Mouse (Mus musculus) left cerebral cortex, postnatal 36 days (tissue): Measurements from ENCODE around the gene Lrrc29. TPM values are rescaled to one million over a fixed set of nuclear protein-coding genes. Genes with fewer than 3 reads are reported as not detected.

Source experiments
- DNase-seq, 2 experiments: peaks; one replicate each; pipeline ENCODE4 v3.0.0; 2021 to 2022; ENCODE audit warnings: low spot score in 2 of 2, mixed read lengths in 1 of 2
- intact Hi-C: fragments of 180-260 bp; cut with DNase I; formaldehyde crosslinking; loops from one replicate; pipeline ENCODE4 v1.15.1; 2025
- total RNA-seq, 2 experiments: library from RNA; stranded (reverse); gene quantifications; 2 replicates each; pipeline ENCODE4 v1.2.3; 2021

Lrrc29 gene
- 1 to 10 TPM; 3.7 to 7.3 TPM for total RNA-seq

DNA sequence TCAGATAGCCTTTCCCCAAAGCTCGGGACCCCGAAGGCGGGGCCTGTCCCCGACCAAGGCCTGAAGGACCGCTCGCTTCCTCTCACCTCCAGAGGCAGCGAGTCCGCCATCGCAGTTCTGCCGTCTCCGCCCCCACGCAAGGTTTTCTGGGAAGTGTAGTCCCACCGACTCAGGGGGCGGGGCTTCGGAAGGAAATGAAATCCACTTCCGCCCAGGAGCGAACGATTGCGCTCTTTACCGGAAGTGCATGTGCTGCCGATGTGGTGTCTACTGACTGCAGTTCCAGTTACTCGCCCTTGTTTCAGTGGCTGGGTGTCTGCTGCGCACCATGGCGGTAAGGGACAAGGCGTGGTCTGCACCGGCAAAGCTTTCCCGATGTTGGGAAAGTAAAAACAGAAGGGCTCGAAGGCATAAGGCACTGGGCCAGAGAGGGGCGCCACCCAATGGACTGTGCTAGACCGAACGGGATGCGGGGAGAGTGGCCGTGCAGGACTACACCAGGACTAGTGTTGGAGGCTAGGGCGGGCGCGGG lies at the start of gene Lrrc29, which contains the start of gene Tmem208:
Gene Lrrc29 (minus strand): TSS at position 138 of the 532 bp plus-strand sequence.
Gene Tmem208 (plus strand): TSS at position 214 of the 532 bp plus-strand sequence.
- intact Hi-C loops: no loop called here

DNA sequence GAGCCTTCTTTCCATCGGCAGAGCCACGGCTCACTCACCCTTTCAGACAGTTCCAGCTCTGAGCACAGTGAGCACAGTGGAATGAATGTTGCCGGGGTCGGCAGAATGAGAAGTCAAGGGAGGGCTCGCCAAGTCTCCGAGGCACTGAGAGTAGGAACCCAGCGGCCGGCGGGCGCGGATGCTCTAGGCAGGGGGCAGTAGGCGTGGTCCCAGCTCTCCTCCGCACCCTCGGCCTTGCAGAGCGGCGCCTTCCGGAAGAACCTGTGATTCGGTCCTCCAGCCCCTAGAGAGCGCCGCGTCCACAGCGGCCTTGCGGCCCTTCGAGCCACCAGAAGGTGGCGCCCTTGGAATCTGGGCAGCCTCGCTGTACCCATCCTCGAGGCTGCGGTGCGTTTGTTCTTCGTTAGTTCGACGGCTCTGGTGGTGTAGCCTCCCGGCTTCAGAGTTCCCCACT lies 48.5 kb upstream of the Lrrc29 start:
- intact Hi-C loops: no loop called here
- no peak for DNase-seq

More for the DNA sequence above, at the start of gene Lrrc29, which contains the start of gene Tmem208:
- peak; percentile 95 to 96 for DNase-seq

DNA sequence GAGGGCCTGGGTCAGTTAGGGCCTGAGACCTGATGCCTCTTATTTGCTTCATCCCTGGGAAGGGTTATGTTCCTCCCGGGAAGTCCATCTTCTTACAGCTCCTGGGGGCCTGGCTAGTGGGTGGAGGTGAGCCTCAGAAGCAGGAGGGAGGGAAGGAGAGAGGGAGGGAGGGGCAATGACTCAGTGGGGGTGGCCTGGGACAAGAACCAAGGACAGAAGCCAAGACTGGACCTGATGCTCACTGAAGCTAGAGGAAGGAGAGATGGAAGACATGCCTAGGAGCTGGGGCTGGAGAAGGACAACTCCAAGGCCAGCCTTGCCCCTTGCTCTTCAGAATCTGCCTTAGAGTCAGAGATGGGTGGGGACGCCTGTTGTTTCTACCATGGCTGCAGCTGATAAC lies 47.0 kb upstream of the Lrrc29 start, which contains the start of gene Plekhg4:
Gene Plekhg4 (plus strand): TSS at position 243 of the 400 bp plus-strand sequence.
- DNase-seq: no peak
- intact Hi-C loops: no loop called here

DNA sequence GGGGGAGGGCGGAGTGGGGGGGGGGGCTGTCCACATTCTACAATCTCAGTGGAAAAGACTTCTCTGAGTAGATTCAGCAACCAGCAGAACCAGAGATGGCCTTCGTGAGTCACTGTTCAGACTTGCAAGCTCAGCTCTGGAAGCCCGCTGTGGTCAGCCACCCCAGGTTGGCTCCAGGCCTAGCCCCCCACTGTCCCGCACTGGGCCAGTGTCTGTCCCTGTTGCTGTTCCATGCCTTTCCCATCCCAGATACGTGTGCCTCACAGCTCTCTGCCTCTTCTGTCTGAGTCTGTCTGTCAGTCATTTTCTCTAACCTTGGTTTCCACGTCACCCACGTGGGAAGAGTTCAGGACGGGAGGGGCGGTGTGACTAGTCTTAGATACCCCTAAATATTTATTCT lies 46.4 kb upstream of the Lrrc29 start:
- no peak for DNase-seq
- intact Hi-C loops: no loop called here

DNA sequence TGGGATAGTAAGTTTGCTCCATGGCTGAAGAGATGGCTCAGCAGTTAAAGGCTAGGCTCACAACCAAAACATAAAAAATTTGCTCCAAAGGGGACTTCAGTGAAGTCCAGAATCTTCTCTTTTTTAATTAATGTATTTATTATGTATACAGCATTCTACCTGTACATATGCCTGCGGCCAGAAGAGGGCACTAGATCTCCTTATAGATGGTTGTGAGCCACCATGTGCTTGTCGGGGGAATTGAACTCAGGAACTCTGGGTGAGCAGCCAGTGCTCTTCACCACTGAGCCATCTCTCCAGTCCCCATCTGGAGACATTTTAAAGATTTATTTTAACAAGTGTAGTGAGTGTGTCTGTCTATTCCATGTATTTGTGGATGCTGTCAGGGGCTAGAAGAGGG lies 41.0 kb upstream of the Lrrc29 start:
- intact Hi-C loops: no loop called here
- DNase-seq: no peak

DNA sequence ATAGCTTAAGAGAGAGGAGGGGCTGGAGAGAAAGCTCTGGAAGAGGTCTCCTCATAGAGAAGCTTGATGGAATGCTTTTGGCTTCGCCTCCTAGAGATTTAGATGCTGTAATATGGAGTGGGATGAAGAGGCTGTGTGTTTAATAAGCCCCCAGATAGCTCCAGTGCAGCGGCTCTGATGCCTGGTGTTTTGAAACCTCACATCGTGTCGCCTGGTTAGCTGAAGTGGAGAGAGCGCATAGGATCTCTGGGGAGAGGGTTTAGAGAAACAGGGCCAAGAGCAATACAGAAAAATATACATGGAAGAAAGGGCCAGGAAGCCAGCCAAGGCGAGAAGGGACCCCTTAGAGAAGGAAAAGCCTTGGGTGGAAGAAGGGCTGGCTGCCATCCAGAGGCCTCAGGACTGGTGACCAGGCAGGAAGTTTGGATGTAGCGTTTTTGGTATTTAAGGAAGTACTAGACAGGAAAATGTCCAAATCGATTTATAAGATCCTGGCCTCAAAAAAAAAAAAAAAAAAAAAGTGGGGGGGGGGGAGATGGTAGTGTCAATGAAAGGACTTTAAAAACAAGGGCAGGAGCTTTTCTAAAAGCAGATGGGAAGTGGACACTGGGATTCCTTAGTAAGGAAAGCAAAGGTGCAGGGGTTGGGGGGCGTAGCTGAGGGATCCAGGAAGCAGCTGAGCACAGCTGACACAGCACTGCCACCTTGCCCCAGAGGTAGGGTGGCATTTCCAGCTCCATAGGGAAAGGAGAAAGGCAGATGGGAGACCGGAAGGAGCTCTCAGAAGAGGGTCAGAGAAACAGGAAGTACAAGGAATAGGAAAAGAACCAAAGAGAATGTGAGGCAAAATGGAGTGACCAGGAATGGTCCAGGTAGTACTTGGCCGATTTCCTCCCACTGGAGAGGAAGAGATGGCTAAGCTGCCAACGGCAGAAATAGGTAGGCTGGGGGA lies 35.9 kb upstream of the Lrrc29 start:
- intact Hi-C loops: loop anchor here (5.0 kb wide), 2 partner anchors 35 to 110 kb away; partner anchors contain the start of gene Tppp3
- DNase-seq: no peak

DNA sequence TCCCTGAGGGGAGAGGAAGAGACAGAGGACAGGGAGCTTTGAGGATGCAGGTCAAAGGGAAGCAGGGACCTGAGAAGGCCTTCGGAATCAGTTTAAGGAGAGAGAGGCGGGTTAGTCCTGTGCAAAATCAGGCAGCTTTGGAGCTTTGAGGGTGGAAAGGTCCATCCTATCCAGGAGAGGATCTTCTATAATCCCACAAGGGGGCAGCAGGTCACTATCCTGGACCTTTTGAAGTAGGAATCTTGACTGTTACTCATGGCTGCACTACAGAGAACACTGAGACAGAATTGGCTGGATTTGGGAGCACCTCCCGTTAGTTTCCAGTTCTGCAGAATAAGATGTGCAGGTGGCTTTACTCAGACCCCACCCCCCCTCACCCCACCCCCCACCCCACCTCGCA lies 33.6 kb upstream of the Lrrc29 start:
- intact Hi-C loops: loop anchor here (5.0 kb wide), 2 partner anchors 38 to 113 kb away; partner anchors contain the start of gene Tppp3
- DNase-seq: no peak

DNA sequence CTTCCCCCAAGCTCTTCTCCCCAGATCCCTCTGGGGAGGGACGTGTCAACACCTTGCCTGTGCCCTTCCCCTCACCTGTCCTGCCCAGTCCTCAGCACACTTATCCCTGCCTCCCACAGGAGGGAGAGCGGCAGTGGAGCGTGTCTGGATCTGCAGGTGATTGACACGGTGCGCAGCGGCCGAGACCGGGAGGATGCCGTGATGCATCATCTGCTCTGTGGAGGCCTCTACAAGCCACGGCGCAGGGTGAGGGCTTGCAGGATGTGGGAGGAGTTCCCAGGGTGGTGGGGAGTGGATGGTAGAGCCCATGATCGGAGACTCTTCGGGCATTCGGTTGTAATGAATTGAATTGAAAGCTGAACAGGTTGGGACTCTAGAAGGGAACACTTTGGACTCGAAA lies 33.1 kb upstream of the Lrrc29 start:
- no peak for DNase-seq
- intact Hi-C loops: no loop called here

DNA sequence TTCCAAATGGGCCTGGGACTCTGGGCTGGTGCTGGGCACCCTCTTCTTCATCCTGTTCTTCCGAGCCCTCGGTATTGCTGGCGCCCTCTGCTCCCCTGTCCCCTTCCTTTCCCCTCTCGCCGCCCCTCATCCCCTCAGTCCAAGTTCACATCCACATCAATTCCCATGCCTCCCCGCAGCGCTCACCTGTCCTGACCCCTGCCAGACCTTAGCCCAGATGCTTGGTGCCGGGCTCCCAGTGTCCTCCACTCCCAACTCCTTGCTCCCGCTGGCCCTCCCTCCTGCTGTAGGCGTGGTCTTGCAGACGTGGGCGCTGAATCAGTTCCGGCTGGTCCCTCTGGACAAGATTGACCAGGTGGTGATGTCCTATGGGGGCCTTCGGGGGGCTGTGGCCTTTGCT lies 30.6 kb upstream of the Lrrc29 start:
- DNase-seq: no peak
- intact Hi-C loops: no loop called here

DNA sequence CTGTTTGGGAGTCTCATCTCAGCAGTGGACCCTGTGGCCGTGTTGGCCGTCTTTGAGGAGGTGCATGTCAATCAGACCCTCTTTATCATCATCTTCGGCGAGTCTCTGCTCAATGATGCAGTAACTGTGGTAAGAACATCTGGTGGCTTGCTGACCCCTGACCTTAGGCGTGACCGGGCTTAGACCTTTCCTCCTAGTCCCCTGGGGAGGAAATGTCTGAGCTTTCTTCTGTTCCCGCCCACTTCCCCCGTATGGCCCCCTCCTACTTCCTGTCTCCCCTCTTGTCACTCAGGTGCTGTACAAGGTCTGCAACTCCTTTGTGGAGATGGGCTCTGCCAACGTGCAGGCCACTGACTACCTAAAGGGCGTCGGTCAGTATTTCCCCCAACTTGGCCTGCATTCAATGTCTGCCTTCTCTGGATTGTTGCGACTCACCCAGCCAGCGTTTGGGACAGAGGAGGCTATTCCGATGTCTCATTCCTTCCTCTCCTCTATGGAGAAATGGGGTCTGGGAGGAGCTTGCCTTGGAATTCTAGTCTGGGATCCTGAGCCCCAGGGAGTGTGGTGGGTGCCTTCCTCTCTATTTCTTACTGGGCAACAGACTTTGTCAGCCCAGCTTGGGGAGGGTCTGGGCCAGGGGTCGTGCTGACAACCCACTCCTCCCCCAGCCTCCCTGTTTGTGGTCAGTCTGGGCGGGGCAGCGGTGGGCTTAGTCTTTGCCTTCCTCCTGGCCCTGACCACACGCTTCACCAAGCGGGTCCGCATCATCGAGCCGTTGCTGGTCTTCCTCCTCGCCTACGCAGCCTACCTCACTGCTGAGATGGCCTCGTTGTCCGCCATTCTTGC lies 29.3 kb upstream of the Lrrc29 start:
- no peak for DNase-seq
- intact Hi-C loops: no loop called here

DNA sequence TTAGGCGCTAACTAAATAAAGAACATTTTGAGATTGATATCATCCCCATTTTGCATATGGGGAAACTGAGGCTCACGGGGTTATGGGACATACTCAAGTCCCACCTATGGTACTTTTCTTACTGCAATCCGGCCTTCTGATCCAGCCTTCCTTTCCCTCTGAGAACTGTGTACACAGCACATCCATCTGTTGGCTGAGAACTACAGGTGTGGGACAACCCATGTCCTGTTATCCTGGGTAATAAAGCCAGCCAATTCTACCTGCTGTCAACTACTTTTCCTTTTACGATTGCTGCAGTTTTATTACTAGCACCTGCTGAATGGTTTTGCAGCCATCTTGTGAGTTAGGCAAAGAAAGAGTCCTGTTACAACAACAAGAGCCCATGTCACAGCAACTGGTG lies 28.5 kb upstream of the Lrrc29 start:
- intact Hi-C loops: no loop called here
- DNase-seq: no peak

DNA sequence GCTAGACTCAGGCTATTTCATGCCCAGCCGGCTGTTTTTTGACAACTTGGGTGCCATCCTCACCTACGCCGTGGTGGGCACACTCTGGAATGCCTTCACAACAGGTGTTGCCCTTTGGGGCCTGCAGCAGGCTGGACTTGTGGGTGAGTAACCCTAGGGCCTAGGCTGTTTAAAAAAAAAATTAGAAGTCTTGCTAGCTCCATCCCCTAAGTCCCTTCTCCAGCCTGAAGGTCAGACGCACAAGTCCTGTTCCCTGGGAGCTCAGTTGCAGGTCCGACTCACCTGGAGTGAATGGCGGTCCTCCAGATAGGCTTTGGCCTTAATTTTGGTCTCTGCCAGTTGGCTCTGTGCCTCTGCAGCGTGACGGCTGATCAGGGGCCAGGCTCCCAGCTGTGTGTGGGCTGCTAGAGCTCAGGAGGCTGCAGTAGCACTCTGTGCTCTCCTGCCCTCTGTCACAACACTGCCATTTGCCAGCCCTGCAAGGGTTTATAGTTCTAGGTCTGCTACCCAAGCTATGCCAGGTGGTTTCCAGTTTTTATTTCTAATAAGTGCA lies 27.6 kb upstream of the Lrrc29 start:
- no peak for DNase-seq
- intact Hi-C loops: no loop called here

DNA sequence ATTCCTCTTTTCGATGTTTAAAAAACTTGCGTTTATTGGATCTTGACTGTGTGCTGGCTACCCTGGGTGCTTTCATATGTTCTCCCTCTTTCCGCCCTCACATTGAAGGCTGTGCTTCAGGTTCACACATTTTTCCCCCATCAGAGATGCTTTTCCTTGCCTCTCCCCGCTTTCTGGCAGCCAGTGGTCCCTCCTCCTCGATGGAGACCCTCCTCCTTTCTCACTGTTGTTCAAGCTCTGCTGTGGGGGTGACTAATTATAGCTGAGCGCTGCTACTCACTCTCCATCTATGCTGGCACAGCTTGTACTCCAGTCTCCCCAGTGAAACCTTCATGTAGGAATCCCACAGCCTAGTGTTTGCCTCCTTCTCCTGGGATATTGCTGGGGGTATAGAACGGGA lies 24.1 kb upstream of the Lrrc29 start:
- DNase-seq: peak; percentile 19 to 37
- intact Hi-C loops: no loop called here

DNA sequence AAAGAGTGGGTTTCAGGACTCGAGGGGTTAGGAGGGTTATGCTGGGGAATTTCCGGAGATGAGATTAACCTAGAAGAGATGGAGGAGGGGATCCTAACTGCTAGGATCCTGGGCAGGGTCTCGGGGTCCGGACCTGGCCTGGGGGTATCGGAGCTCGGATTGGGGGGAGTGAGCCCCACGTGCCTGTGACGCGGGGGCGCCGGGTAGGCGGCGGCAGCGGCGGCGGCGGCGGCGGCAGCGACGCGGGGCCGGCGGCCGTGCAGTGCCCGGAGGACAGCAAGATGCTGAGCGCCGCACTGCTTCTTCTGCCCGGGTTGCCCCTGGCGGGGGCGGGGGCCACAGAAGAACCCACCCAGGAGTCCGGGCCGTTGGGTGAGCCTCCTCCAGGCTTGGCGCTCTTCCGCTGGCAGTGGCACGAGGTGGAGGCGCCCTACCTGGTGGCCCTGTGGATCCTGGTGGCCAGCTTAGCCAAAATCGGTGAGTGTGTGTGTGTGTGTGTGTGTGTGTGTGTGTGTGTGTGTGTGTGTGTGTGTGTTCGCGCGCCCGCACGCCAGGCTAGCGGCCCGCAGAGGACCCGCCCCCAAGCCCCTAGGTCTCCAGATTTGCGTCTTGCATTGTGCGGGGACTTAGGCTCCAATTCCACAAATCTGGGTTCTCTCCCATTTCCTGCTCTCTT lies 23.2 kb upstream of the Lrrc29 start:
- intact Hi-C loops: no loop called here
- DNase-seq: peak; percentile 43 to 52

DNA sequence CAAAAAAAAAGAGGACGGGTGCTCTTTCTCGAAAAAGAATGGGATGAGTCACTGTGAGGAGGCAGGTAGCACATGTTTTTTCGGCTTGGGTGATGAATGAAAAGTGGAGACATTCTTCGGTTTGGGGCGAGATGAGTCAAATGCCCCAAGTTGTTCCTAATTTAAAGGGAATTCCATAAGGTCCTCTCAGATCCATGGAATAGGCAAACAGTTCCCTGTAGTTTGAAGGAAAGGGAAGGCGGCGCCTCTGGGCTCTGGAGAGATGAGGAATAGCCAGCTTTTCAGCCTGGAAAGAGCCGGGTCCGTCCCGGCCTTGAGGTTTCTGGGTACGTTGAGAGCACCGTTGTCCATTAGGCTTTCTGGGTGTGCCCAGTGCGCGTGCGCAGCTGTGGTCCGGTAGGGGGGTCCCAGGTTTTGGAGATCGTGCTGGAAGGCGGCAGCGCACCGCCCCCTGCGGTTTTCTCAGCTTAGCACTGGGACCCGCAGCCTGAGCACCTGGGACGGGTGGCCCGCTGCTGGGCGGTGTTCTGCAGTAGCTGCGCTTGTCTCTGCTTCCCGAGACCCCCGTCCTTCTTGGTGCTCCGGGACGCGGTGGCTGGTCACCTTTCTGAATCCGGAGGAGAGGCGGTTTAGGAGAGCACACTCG lies 22.5 kb upstream of the Lrrc29 start, which contains the start of gene Slc9a5:
Gene Slc9a5 (plus strand): TSS at position 394 of the 646 bp plus-strand sequence.
- intact Hi-C loops: no loop called here
- peak; percentile 54 to 59 for DNase-seq

DNA sequence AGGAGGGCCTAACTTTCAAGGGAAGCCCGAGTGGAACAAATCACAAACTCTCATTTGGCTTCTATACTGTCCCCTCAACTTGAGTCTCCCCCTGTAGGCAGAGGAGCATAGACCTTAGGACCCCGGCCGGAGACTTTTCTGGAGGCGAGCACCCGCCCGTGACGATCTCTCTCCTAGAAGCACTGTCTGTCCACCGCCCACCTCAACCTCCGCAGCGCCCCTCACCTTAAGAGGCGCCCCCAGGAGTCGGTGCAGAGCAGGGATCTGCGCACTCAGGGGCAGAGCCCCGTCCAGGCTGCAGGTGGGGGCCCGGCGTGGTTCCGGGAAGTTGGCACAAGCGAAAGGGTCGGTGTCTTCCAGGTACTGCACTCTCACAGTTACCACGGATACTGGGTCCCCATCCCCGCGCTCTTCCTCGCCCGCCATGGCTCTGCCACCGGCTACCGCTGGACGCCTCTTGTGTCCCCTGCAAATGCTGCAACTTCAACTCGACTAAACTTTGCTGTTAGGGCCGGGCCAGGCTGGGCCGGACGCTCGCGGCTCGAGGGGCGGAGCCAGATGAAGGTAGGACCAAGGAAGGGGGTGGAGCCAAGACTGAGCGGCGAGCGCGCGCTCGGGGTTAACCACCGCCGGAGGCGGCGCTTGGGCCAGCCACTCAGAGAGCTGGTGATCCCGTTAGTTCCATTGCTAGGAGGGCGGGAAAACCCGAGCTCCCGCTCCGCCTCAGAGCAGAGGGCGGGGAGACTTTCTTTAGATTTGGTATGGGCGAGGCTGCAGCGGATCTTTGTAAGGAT lies 21.5 kb upstream of the Lrrc29 start, which contains the start of gene Fhod1:
Gene Fhod1 (minus strand): TSS at position 526 of the 794 bp plus-strand sequence.
- intact Hi-C loops: no loop called here
- peak; percentile 85 for DNase-seq

DNA sequence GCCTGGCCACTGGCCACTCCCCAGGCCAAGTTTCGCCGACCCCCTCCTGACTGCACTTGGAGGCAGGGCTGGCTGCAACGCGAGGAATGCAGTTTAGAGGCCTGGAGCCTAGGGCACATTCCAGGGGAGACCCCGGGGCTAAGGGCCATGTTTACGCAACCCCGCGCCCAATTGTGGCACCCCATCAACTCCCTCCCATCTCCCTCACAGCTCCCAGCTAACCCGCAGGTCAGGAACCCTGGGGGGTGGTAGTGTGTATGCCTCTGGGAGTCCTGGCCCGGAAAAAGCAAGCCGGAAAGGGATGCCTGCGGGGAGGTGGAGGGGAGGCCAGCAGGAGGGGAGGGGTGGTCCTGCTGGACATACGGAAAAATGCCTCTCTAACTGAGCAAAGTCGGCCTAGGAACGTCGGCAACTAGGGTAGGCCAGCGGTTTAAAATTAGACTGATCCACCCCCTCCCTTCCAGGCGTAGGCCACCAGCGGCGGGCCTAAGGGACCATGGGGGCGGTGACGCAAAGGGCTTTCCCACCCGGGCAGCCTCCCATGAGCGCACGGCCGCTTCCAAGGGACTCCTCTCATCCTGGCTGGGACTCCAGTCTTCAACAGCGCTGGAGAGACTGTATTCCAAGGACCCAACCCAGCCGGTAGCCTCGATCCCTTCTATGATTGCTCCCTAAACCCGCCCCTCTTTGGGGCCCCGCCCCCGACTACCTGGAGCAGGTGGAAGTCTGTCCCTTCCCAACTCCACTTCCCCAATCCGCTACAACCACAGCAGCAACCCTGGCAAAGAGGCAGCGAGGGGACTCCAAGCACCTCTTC lies 20.7 kb upstream of the Lrrc29 start:
- DNase-seq: peak; percentile 40 to 56
- intact Hi-C loops: no loop called here
